Mouse (Mus musculus) midbrain, embryonic 16.5 days (tissue): ENCODE measurements around the gene Fam243. TPM values are rescaled to one million over a fixed set of nuclear protein-coding genes. Genes with fewer than 3 reads are reported as not detected.
A peak's percentile ranks its signal among the peaks of the same experiment; 100 is the strongest.

Source experiments
- ATAC-seq: fragments of 200-750 bp; cut with Nextera tagmentation; 2 replicates; pipeline ENCODE4 v1.8.0; 2017; ENCODE audit warnings: moderate TSS enrichment
- H3K27ac ChIP-seq: fragments of 300-500 bp; sonication (generic); 2 replicates; pipeline ENCODE4 v1.5.1; 2014; ENCODE audit warnings: mild to moderate bottlenecking, low read length, mixed read lengths
- H3K27me3 ChIP-seq: fragments of 300-500 bp; sonication (generic); 2 replicates; pipeline ENCODE4 v1.6.1; 2014; ENCODE audit warnings: low read depth, low read length, mixed read lengths; ENCODE audit not compliant: control insufficient read depth, insufficient read depth
- H3K36me3 ChIP-seq: fragments of 300-500 bp; sonication (generic); 2 replicates; pipeline ENCODE4 v1.6.1; 2014; ENCODE audit warnings: mild to moderate bottlenecking, low read length, moderate library complexity, mixed read lengths; ENCODE audit not compliant: control insufficient read depth, insufficient read depth
- H3K4me1 ChIP-seq: fragments of 300-500 bp; sonication (generic); 2 replicates; pipeline ENCODE4 v1.6.1; 2014; ENCODE audit warnings: mild to moderate bottlenecking, low read length, mixed read lengths; ENCODE audit not compliant: control insufficient read depth, insufficient read depth
- H3K4me2 ChIP-seq: fragments of 300-500 bp; sonication (generic); 2 replicates; pipeline ENCODE4 v1.6.1; 2014; ENCODE audit warnings: mild to moderate bottlenecking, low read length, mixed read lengths
- H3K4me3 ChIP-seq: fragments of 300-500 bp; sonication (generic); 2 replicates; pipeline ENCODE4 v1.5.1; 2014; ENCODE audit warnings: low read depth, mild to moderate bottlenecking, low read length, moderate library complexity, mixed read lengths
- H3K9ac ChIP-seq: fragments of 300-500 bp; sonication (generic); 2 replicates; pipeline ENCODE4 v1.6.1; 2014; ENCODE audit warnings: low read depth, low read length, mixed read lengths
- H3K9me3 ChIP-seq: fragments of 300-500 bp; sonication (generic); replicated peaks from 2 replicates; pipeline ENCODE4 v1.6.1; 2014; ENCODE audit warnings: mild to moderate bottlenecking, low read length, mixed read lengths; ENCODE audit not compliant: control insufficient read depth, poor library complexity, severe bottlenecking
- WGBS: fragments of 180-500 bp; shearing (Covaris S2); extraction: QIAGEN DNeasy Blood & Tissue Kit; methylation state at CpG from one replicate; pipeline ENCODE4 v1.1.7; 2014; 5-methylcytosine and 5-hydroxymethylcytosine counted together
- polyA plus RNA-seq: library from polyadenylated mRNA; unstranded; fragments of >200 nt; fragmentation: Nextera tagmentation; extraction: Ambion mirVana; gene quantifications from 2 replicates; pipeline ENCODE4 v1.2.1, GENCODE M21; 2015

Gene Fam243
- polyA plus RNA-seq, 1 experiment from 2014 or later = not detected

DNA sequence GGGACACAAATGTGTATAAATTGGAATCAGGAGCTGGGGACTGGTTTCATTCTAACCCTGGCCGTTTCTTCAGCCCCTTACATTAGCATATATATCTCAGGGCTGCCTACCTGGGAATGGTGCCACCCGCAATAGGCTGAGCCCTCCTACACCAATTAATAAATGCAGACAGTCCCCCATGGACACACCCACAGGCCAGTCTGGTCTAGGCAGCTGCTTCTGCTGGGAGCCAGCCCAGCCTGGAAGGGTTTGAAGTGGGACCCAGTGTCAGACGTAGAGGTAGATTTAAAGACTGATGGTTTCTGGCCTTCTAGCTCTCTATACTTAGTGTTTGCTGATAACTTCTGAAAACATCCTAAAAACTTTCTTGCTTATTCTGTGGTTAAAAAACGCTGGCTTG lies 12.1 kb downstream of the Fam243 start:
- H3K27me3 ChIP-seq = no peaks in the 10 kb centered on the region
- H3K4me3 ChIP-seq = no peak overlapping the region
- H3K27ac ChIP-seq = no peak overlapping the region
- H3K36me3 ChIP-seq = peaks cover 27% of the 10 kb centered on the region
- no peaks in the 10 kb centered on the region for H3K9me3 ChIP-seq
- ATAC-seq = no peak
- H3K4me2 ChIP-seq = no peak overlapping the region
- WGBS = 31% methylated on average over 4 of the region's 4 CpGs
- no peak overlapping the region for H3K9ac ChIP-seq
- 0 out of 2 replicates have a peak, but pooled peaks cover 3% of the 10 kb centered on the region for H3K4me1 ChIP-seq

DNA sequence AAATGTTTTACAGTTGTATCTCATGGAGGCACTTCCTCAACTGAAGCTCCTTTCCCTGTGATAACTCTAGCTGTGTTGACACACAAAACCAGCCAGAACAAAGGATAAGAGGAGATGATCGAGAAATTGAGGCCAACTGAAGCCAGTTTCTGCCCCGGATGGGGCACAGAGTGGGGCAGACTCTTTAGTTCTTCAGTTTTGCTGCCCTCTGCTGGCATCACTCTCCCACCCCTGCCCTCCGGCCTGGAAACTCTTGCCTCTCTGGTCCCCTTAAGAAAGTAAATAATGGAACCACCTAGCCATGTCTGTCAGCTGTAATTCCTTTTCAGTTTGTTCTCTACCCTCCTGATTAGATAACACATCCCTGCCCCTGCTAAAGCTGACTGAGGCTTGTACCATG lies 13.3 kb downstream of the Fam243 start:
- 78% methylated on average over 3 of the region's 3 CpGs for WGBS
- peaks cover 4% of the 10 kb centered on the region; the same call in 1 of the 2 replicates for H3K4me1 ChIP-seq
- H3K27me3 ChIP-seq = no peaks in the 10 kb centered on the region
- H3K36me3 ChIP-seq = peaks cover 25% of the 10 kb centered on the region
- no peak overlapping the region for H3K9ac ChIP-seq
- no peak for ATAC-seq
- H3K27ac ChIP-seq = no peak overlapping the region
- no peaks in the 10 kb centered on the region for H3K9me3 ChIP-seq
- no peak overlapping the region for H3K4me3 ChIP-seq
- H3K4me2 ChIP-seq = no peak overlapping the region

DNA sequence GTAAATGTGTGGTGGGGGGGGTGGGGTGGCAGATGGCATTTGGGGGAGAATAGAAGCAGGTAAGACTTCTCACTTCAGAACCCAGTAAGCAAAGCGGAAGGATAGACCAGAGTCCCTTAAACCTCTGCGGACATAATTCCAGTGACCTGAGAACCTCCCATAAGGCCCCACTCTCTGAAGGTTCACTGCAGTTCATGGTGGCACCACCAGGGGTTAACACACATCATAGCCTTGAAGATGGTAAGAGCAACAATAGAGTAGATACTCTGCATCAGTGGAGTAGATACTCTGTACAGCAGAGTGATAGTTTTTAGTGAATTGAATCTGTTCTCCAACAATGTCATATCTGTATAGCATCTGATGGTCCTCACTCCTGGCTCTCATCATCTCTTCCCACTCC lies 15.7 kb downstream of the Fam243 start:
- peaks cover 11% of the 10 kb centered on the region; the same call in 1 of the 2 replicates for H3K36me3 ChIP-seq
- no peak overlapping the region for H3K4me2 ChIP-seq
- no peaks in the 10 kb centered on the region for H3K9me3 ChIP-seq
- no peaks in the 10 kb centered on the region for H3K27me3 ChIP-seq
- H3K4me1 ChIP-seq = peaks cover 14% of the 10 kb centered on the region
- H3K27ac ChIP-seq = no peak overlapping the region
- no peak overlapping the region for H3K4me3 ChIP-seq
- no peak overlapping the region for H3K9ac ChIP-seq
- 87% methylated on average over 2 of the region's 2 CpGs for WGBS
- no peak for ATAC-seq

DNA sequence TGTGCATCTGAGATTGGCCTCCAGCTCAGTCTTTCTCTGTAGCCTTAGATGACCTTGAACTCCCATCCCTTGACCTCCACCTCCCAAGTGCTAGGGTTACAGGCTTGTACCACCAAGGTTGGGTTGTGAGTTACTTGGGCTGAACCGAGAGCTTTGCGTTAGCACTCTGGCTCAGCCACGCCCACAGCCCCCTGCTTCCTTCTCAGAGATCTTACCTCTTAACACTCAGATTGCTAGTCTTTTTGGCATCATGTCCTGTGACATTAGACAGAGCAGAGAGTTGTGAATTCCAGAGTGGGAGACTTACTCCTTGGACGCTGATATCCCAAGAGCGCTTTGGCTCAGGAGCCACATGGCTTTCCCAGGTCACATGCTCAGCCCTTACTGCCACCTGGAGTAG lies 18.7 kb downstream of the Fam243 start:
- Histone ChIP-seq H3K9ac (peak overlapping the region; percentile 86), H3K9me3 (no peaks in the 10 kb centered on the region), H3K4me1 (peaks cover 11% of the 10 kb centered on the region), H3K27ac (no peak overlapping the region), H3K4me3 (peak overlapping the region; percentile 70), H3K4me2 (peak overlapping the region; percentile 65), H3K27me3 (no peaks in the 10 kb centered on the region), H3K36me3 (peaks cover 11% of the 10 kb centered on the region; the same call in 1 of the 2 replicates)
- no peak for ATAC-seq
- 65% methylated on average over 5 of the region's 5 CpGs for WGBS

DNA sequence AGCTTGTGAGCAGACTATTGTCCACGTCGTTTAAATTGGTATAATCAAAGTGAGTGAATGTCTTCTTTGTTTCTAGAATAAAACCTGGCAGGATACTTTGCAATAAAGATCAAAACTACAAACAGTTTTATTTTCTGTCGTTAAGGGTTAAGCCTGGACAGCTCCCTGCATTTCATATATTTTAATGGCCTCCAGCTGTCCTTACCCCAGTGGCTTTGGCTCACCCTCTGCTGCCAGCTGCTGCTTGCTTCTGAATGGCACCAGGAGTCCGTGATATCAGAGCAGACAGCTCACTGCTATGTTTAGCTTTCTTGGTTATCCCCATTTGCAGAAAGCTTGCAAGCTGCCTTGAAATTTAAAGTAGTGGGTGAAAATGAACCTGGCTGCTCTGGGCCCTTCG lies 19.3 kb downstream of the Fam243 start:
- Histone ChIP-seq H3K27me3 (no peaks in the 10 kb centered on the region), H3K4me1 (peaks cover 11% of the 10 kb centered on the region), H3K4me3 (peak overlapping the region; percentile 70), H3K9ac (peak overlapping the region; percentile 86), H3K36me3 (peaks cover 11% of the 10 kb centered on the region; the same call in 1 of the 2 replicates), H3K9me3 (no peaks in the 10 kb centered on the region), H3K4me2 (peak overlapping the region; percentile 65), H3K27ac (no peak overlapping the region)
- ATAC-seq = peak; percentile 37
- 24% methylated on average over 5 of the region's 5 CpGs for WGBS

DNA sequence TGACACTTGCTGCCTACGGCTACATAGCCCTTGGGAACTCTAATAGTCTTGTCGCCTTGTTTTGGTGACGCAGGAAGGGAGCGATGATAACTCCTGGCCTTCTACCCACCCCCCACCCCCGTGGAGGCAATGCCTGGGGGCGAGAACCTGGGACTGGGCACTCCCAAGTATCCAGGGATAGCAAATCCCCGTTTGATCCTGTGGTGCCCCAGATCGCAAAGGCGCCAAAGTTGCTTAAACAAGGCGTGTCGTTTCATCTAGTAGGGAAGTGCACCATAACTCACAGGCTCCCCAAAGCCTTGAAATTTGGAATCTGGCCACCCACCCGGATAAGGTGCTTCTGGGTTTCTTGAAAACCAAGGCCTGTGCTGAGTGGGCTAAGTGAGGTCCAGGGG lies 19.8 kb downstream of the Fam243 start:
- ATAC-seq = peak; percentile 74

DNA sequence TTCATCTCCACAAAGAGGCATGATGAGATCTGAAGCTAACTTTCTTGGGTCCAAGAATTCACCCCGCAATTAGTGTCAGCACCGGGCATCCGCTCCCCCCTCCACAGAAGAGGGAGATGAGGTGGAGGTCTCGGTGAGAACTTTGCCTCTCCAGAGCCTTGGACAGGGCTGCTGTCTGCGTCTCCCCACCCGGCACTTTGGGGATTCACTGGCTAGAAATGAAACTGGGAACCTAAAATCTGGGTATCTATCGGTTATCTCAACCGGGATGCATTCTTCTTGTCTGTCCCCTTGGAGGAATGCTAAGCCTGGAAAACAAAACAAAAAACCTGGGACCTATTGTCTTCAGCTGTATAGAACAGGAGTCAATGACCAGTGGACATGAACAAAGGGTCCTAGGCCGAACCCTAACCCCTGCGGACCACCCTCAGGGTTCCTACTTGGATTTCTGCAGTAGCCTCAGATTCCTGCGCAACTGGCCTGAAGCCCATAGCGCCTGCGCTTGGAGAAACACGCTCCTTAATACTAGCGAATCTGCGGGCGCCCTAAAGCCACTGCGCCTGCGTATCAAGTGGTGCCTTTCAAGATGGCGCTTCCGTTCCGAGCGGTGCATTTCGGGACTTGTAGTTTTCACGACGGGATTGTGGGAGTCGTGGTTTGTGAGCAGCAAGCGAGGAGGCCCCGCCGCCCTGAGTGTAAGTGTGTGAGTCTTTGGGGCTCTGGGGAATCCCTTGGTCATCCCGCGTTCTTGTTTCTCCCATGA lies 20.4 kb downstream of the Fam243 start, which contains the start of gene Smim11:
Smim11 (plus strand) TSS at position 638 of the 763 bp plus-strand sequence.
- no peaks in the 10 kb centered on the region for H3K9me3 ChIP-seq
- H3K27ac ChIP-seq = peak within 1 kb of the TSS; percentile 71
- H3K36me3 ChIP-seq = peaks cover 3% of the 10 kb centered on the region; the same call in 1 of the 2 replicates
- peaks cover 11% of the 10 kb centered on the region for H3K4me1 ChIP-seq
- H3K27me3 ChIP-seq = no peaks in the 10 kb centered on the region
- ATAC-seq = peak; percentile 95
- peak within 1 kb of the TSS; percentile 86 for H3K9ac ChIP-seq
- 7% methylated on average over 32 of the region's 32 CpGs for WGBS
- peak within 1 kb of the TSS; percentile 65 for H3K4me2 ChIP-seq
- H3K4me3 ChIP-seq = peak within 1 kb of the TSS; percentile 70

More for the DNA sequence above, 19.8 kb downstream of the Fam243 start:
- H3K27ac ChIP-seq = peak overlapping the region; percentile 50
- H3K27me3 ChIP-seq = no peaks in the 10 kb centered on the region
- H3K9ac ChIP-seq = peak overlapping the region; percentile 86
- H3K4me1 ChIP-seq = peaks cover 11% of the 10 kb centered on the region
- H3K36me3 ChIP-seq = peaks cover 8% of the 10 kb centered on the region; the same call in 1 of the 2 replicates
- peak overlapping the region; percentile 70 for H3K4me3 ChIP-seq
- H3K9me3 ChIP-seq = no peaks in the 10 kb centered on the region
- WGBS = under 1% methylated on average over 12 of the region's 12 CpGs
- peak overlapping the region; percentile 65 for H3K4me2 ChIP-seq

DNA sequence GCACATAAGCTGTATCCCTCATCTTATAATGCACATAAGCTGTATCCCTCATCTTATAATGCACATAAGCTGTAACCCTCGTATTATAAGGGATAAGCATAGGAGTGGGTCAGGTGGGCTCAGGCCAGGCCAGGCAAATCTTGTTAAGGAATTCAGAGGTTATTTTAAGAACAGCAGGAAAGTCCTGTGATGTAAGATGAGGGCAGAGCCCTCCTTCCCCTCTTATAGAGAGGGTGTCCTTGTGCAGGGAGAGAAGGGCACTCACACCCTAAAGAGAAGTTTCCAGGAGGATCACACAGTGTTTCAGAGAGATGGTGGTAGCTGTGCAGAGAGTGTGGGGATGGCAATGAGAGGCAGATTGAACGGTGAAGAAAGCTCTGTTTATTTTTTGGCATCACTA lies 25.9 kb downstream of the Fam243 start:
- Histone ChIP-seq H3K4me3 (no peak overlapping the region), H3K9me3 (no peaks in the 10 kb centered on the region), H3K4me2 (no peak overlapping the region), H3K27ac (no peak overlapping the region), H3K4me1 (peaks cover 2% of the 10 kb centered on the region; the same call in 1 of the 2 replicates), H3K36me3 (no peaks in the 10 kb centered on the region), H3K27me3 (no peaks in the 10 kb centered on the region), H3K9ac (no peak overlapping the region)
- ATAC-seq = no peak
- 83% methylated on average over 2 of the region's 2 CpGs for WGBS

DNA sequence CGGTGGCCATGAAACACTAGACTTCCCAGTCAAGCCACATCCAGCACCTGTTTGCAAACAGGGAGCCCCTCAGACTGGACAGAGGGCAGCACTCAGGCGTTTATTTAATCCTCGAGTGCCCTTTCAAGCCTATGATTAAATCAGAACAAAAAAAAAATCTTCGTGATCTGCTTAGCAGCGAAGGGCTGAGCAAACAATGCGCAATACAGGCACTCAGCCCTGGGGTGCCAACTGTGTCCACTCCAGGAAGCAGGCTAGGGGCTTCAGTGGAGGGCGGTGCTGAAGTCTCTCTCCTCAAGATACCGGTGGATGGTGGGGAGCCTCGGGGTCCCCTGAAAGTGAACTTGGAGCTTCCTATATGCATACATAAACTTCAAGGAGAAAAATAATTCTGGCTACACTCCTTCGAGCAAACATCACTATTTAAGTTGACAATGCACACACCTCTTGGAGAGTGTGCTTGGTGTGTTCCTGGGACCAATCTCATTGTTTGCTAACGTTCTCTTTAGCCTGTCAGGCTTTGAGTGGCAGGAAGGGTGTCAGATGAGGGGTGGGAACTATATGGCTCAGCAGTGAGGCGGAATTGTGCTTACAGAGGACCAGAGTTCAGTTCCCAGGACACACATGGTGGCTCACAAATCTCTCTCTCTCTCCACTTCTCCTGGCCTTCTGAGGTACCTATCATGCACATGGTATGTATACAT lies 26.8 kb downstream of the Fam243 start:
- no peaks in the 10 kb centered on the region for H3K36me3 ChIP-seq
- WGBS = 22% methylated on average over 12 of the region's 12 CpGs
- no peak overlapping the region for H3K27ac ChIP-seq
- H3K4me1 ChIP-seq = peaks cover 2% of the 10 kb centered on the region; the same call in 1 of the 2 replicates
- H3K4me2 ChIP-seq = no peak overlapping the region
- no peak overlapping the region for H3K4me3 ChIP-seq
- no peaks in the 10 kb centered on the region for H3K27me3 ChIP-seq
- H3K9ac ChIP-seq = no peak overlapping the region
- no peaks in the 10 kb centered on the region for H3K9me3 ChIP-seq
- no peak for ATAC-seq
